Mouse (Mus musculus) megakaryocyte, embryonic 14.5 days (primary cell): ENCODE data around the gene Rbm18.

Source experiments
- FLI1 ChIP-seq: IDR thresholded peaks from 2 replicates; pipeline ENCODE4 v1.6.1; 2012; ENCODE audit warnings: low read length, inconsistent platforms, mixed read lengths
- GATA1 ChIP-seq: IDR thresholded peaks from 3 replicates; pipeline ENCODE4 v1.6.1; 2012; ENCODE audit warnings: mixed read lengths, low read length, inconsistent platforms, borderline replicate concordance

DNA sequence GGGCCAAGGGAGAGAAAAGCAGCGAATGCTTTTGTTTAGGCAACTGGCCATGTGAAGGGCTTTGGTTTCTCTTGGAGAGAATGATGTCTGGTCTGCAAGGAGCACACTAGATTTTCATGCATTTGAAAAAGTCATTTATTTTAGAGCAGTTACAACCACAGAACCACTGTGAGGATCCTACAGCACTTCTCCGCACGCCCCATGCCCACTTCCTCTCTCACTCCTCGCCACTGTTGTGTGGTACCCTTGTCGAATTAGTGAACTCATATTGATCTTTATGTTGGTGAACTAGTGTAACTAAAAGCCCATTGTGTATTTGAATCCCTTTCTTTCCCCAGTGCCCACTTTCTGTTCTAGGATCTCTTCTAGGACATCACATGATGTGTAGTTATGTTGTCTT is 61.4 kb downstream of the Rbm18 start:
- TF ChIP-seq GATA1 (no peak), FLI1 (no peak)
